Mouse (Mus musculus) fat pad, adult 2 months (tissue): Measurements from ENCODE around the gene Lrrc1.

Source experiments
- DNase-seq: peaks from one replicate; pipeline ENCODE4 v3.0.0-alpha.2; 2011; ENCODE audit warnings: low read depth, low spot score; ENCODE audit errors: extremely low read depth

Gene Lrrc1

GRCm38 (mm10) chr9:77429230-77430015 lies 115.2 kb downstream of the Lrrc1 start:
- no peak for DNase-seq

DNA sequence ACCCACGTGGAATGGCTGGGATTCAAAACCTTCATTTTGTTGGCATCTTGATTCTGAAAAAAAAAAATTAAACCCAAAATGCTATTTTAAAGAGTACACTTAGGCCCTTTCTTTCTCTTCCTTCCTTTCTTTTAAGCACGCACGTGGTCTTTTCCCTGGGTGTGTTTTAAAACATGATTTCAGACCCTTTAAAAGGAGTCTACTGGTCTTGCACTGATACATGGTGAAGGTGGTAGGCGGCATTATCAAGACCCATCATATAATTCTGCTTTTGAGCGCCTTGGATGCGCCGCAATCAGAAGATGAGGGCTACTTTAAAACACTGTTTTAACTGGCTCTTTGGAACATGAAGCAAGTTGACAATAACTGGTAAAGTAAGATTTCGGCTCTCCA lies 115.9 kb downstream of the Lrrc1 start:
- no peak for DNase-seq

- no peak for DNase-seq
Observed at GRCm38 (mm10) chr9:77428115-77428747, 116.4 kb downstream of the Lrrc1 start.

DNA sequence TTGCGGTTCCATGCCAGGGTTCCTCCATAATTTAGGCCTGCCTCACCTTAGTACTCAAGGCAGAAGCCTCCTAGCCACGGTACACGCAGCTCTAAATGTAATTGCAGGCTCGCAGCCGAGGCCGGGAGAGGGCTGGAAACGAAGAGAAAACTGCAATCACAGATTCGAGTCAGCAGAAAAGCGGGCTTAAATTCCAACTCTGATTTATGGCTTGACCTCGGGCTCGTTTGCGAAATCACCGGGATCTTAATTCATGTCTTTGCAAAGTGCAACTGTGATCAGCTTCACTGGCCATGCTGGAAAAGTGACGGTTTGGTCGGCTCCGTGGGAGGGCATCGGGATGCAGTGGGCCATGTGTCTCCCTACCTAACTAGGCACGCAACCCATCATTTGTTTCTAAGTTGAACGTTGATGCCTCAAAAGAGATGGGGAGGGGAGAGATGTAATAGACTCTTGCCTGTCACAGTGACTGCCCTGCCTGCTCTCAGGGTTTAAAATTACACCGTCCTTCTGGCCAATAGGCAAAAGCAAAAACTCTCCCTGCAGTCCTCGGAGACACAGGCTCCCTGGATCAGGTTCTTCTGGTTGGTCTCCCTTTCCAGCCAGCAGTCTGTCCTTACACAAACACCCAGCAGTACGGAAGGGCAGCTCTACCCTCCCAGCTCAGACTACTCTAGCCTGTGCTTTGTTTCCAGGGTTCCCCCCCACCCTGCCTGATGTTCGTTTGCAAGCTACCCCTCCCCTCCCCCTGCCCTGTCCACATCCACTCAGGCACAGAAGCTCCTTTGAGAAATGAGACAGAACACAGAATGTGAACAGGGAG lies 117.2 kb downstream of the Lrrc1 start:
- DNase-seq, result peak; percentile 82

GRCm38 (mm10) chr9:77426110-77426509 lies 118.6 kb downstream of the Lrrc1 start:
- DNase-seq, result no peak

DNA sequence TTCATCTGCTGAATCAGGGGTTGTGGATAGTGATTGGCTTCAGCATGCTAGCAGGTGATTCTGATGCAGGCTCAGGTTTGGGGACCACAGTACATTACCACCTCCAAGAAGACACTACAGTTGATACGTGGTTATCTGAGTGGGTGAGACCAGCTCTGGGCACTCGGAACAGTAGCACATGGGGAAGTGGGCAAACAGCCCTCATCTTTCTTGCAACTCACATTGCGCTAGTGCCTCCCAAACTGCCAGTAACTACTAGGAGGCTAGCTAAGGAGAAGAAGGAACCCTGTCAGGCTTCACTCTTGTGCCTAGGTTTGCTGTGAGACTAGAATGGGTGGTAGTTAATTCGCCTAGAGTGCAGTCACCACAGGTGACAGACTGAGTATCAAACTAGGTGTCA lies 119.1 kb downstream of the Lrrc1 start:
- DNase-seq, result no peak

GRCm38 (mm10) chr9:77420200-77420585 lies 124.5 kb downstream of the Lrrc1 start:
- DNase-seq, result no peak

GRCm38 (mm10) chr9:77419501-77420199 lies 125.0 kb downstream of the Lrrc1 start:
- DNase-seq, result no peak

DNA sequence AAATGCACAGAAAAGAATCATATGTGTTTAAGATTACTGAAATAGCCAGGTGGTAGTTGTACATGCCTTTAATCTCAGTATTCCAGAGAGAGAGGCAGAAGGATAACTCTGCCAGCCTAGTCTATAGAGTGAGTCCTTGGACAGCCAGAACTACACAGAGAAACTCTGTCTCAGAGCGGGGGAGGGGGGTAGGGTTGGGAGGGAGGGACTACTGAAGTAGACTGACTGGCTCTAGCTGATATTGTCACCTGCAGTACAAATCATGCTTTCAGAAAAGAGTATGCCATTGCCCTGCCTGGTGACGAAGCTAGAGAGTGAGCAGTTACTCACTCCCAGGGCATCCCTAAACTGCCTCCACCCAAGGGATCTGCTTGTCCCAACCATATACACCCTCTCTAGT lies 125.9 kb downstream of the Lrrc1 start:
- DNase-seq, result no peak

DNA sequence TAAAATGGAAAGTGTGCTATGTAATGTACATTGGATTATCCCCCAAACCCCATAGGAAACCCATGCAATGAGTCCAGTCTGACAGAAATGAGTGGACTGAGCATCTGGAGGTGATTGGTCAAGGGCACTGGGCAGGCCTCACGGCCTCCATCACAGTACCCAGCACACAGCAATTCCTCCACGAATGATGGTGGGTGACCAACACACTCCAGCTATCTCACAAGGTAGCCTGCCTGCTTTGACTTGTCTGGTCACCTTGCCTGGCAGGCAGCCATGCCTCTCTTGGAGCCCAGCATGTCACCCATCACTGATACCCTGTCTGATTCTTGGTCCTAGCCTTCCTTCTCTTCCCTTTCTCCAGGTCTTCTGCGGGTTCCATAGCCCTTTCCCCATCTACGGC lies 128.2 kb downstream of the Lrrc1 start:
- DNase-seq, result no peak

DNA sequence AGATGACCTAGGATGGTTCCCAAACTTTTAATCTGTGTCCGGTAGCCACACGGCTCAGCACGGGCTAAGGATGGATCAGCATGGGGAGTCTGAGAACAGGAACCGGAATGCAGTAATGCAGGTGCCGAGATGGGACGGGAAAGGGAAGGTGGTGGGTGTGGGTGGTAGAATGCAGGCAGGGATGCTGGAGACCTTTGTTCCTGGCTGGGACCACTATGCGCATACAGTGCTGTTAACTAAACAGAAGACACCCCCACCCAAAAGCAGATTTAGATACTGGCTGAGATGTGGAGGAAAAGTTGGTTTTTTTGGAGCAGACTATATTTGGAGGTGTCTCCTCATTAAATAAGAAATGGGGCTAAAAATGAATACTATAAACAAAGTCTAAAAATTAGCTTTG lies 128.7 kb downstream of the Lrrc1 start:
- DNase-seq, result no peak

GRCm38 (mm10) chr9:77411830-77412425 lies 132.7 kb downstream of the Lrrc1 start:
- no peak for DNase-seq

DNA sequence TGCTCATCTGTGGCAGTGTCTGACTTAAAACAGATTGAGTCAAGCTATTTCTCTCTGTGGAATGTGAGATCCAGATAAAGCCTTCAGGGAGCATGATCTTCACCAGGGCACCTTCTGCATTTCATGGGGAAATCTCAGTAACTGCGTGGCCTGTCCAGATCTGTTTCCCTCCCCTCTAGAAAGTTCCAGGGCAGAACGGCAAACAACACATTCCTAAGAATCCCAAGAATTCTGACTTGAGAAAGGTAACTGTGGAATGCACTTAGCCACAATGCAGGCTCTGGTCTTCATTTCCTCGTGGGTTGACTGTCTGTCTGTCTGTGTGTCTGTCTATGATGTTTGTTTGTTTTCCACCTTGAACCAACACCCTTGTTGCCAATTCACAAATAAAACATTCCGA lies 133.7 kb downstream of the Lrrc1 start:
- DNase-seq, result no peak

DNA sequence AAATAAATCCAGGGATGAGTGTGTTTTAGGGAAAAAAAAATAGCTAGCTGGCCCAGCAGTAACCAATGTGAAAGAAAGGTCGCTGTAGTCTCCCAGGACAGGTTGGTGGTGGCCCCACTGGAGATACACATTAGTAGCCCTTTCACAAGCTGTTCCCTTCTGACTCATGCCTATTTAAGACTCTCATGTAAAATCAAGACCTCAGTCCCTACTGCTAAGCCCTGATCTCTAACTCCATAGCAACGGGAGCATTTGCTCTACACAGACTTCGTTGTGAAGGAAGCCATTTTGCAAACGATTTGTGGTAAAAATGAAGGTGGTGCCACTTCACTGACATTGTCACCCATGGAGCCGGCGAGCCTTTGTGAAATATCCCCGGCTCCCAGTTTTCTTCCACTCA lies 134.1 kb downstream of the Lrrc1 start:
- no peak for DNase-seq

- no peak for DNase-seq
Observed at GRCm38 (mm10) chr9:77408053-77408603, 136.5 kb downstream of the Lrrc1 start.

DNA sequence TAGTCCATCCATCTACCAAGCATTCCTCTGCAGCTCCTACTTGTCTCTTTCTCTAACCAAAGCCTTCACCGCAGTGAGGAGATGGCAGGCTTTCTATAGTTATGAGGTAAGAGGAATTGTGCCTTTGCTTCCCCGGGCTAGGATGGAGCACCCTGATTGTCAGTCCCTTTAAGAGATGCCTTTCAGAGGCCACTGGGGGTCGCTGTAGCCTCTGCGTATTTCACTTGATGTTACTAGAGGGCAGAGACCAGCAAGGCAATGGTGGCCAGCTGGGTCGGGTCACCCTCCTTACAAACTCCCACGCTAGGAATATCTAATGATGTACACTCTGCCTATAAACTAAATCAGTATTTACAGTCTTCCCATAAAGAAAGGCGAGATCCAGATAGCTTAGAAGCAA lies 137.8 kb downstream of the Lrrc1 start:
- no peak for DNase-seq

DNA sequence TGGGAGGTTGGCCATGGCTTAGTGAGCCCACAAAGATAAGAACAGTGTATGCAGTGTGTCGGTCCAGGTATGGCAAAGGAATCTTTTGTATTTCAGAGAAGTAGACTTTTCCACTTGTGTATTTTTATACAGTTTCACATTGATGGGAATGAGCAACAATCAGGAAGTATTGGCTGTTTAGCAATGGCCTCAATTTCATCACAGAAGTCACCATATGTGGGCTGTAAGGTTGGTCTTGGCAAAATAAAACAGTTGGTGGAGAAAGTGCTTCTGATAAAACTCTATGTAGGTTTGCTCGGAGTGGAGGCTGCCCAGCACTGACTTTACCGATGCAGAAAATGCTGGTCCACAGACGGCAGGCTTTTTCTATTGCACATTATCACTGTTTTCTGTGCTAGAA lies 140.2 kb downstream of the Lrrc1 start:
- DNase-seq, result no peak

DNA sequence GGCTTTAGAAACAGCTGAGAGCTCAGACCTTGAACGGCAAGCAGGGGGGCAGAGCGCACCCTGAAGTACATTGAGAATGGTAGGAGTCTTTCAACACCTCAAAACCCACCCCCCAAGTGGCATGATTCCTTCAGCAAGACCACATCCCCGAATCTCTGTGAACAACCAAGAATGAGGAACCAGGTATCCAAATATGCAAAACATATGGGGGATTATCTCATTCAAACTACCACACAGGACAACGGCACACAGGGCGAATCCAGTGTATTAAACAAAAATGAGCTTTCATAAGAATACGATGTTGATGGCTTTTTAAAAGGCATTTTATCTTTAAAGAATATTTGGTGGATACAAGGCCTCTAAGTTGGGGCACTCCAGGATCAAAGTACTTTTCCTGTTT lies 140.7 kb downstream of the Lrrc1 start:
- DNase-seq, result no peak

- DNase-seq, result no peak
Observed at GRCm38 (mm10) chr9:77402971-77403370, 141.7 kb downstream of the Lrrc1 start.

DNA sequence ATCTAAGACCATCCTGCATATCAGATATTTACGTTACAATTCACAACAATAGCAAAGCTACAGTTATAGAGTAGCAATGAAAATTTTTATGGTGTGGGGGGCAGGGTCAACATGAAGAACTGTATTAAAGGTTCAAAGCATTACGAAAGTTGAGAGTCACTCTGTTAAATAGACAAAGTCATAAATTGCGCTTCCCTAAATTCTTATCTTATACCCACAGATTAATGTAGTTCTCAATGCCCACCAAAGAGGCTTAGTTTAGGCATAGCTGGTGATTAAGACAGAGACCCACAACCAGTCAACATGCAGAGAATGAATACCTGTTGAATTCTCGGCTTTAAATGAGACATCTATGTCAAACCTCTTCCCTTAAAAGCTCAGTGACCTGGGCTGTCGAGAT lies 144.9 kb downstream of the Lrrc1 start:
- no peak for DNase-seq
